Mouse (Mus musculus): Measurements from ENCODE around the gene Fancd2. TPM values are rescaled to one million over a fixed set of nuclear protein-coding genes. Genes with fewer than 3 reads are reported as not detected.

The Fancd2 gene
- polyA plus RNA-seq, 1 experiment from 2014 or later: 12.7 TPM

Small RNAs within 50 kb of the gene (microRNA-seq; reads per million reads assigned to microRNA genes)
- not detected for gene Gm23365

Other genes with a start within 250 kb of the Fancd2 start
- 0.22 and 0.34 TPM in 2 replicates for gene Cpne9, start 249.4 kb upstream of the Fancd2 start, polyA plus RNA-seq (2016; fragmentation: Nextera tagmentation; extraction: Ambion mirVana)
- 29.6 and 31.2 TPM in 2 replicates for gene Brpf1, start 224.5 kb upstream of the Fancd2 start, polyA plus RNA-seq (2016; fragmentation: Nextera tagmentation; extraction: Ambion mirVana)
- 11.7 and 13.6 TPM in 2 replicates for gene Ogg1, start 204.7 kb upstream of the Fancd2 start, polyA plus RNA-seq (2016; fragmentation: Nextera tagmentation; extraction: Ambion mirVana)
- 66.5 and 67.4 TPM in 2 replicates for gene Camk1, start 187.7 kb upstream of the Fancd2 start, polyA plus RNA-seq (2016; fragmentation: Nextera tagmentation; extraction: Ambion mirVana)
- 63.2 and 64.5 TPM in 2 replicates for gene Tada3, start 153.8 kb upstream of the Fancd2 start, polyA plus RNA-seq (2016; fragmentation: Nextera tagmentation; extraction: Ambion mirVana)
- gene Arpc4, start 153.6 kb upstream of the Fancd2 start, polyA plus RNA-seq (2016; fragmentation: Nextera tagmentation; extraction: Ambion mirVana): 332 and 360 TPM in 2 replicates
- 6.3 and 7.9 TPM in 2 replicates for gene Ttll3, start 142.4 kb upstream of the Fancd2 start, polyA plus RNA-seq (2016; fragmentation: Nextera tagmentation; extraction: Ambion mirVana)
- gene Rpusd3, start 112.3 kb upstream of the Fancd2 start, polyA plus RNA-seq (2016; fragmentation: Nextera tagmentation; extraction: Ambion mirVana): 24.3 and 26.7 TPM in 2 replicates
- gene Cidec, start 95.9 kb upstream of the Fancd2 start, polyA plus RNA-seq (2016; fragmentation: Nextera tagmentation; extraction: Ambion mirVana): not detected in 2 replicates
- 73.4 and 74.9 TPM in 2 replicates for gene Jagn1, start 89.1 kb upstream of the Fancd2 start, polyA plus RNA-seq (2016; fragmentation: Nextera tagmentation; extraction: Ambion mirVana)
- gene Il17re, start 73.2 kb upstream of the Fancd2 start, polyA plus RNA-seq (2016; fragmentation: Nextera tagmentation; extraction: Ambion mirVana): 0.51 and 0.93 TPM in 2 replicates
- gene Il17rc, start 60.3 kb upstream of the Fancd2 start, polyA plus RNA-seq (2016; fragmentation: Nextera tagmentation; extraction: Ambion mirVana): 4.3 and 6.3 TPM in 2 replicates
- gene Creld1, start 48.4 kb upstream of the Fancd2 start, polyA plus RNA-seq (2016; fragmentation: Nextera tagmentation; extraction: Ambion mirVana): 44.0 and 49.1 TPM in 2 replicates
- 2.5 and 2.8 TPM in 2 replicates for gene Prrt3, start 29.8 kb upstream of the Fancd2 start, polyA plus RNA-seq (2016; fragmentation: Nextera tagmentation; extraction: Ambion mirVana)
- gene Emc3, start within 50 bp of the Fancd2 start, polyA plus RNA-seq (2016; fragmentation: Nextera tagmentation; extraction: Ambion mirVana): 81.3 and 87.7 TPM in 2 replicates
- gene Fancd2os, start 69.0 kb downstream of the Fancd2 start, polyA plus RNA-seq (2016; fragmentation: Nextera tagmentation; extraction: Ambion mirVana): 0.22 TPM in 1 of 2 replicates, not detected in the other
- gene Brk1, start 73.1 kb downstream of the Fancd2 start, polyA plus RNA-seq (2016; fragmentation: Nextera tagmentation; extraction: Ambion mirVana): 184 and 196 TPM in 2 replicates
- 55.1 and 56.3 TPM in 2 replicates for gene Vhl, start 92.3 kb downstream of the Fancd2 start, polyA plus RNA-seq (2016; fragmentation: Nextera tagmentation; extraction: Ambion mirVana)
- 1.4 and 2.3 TPM in 2 replicates for gene Irak2, start 106.8 kb downstream of the Fancd2 start, polyA plus RNA-seq (2016; fragmentation: Nextera tagmentation; extraction: Ambion mirVana)
- 0.64 and 0.93 TPM in 2 replicates for gene Tatdn2, start 165.4 kb downstream of the Fancd2 start, polyA plus RNA-seq (2016; fragmentation: Nextera tagmentation; extraction: Ambion mirVana)
- gene Ghrl, start 188.2 kb downstream of the Fancd2 start, polyA plus RNA-seq (2016; fragmentation: Nextera tagmentation; extraction: Ambion mirVana): 0.84 and 0.90 TPM in 2 replicates
- 222 and 233 TPM in 2 replicates for gene Sec13, start 209.1 kb downstream of the Fancd2 start, polyA plus RNA-seq (2016; fragmentation: Nextera tagmentation; extraction: Ambion mirVana)

Measured in midbrain, embryonic 12.5 days (tissue).